In genomic region chr19:38480731-38481621, GRCm38 (mm10) we compare ENCODE assay signal across 8 mouse cellular contexts. TPM values are rescaled to one million over a fixed set of nuclear protein-coding genes. Genes with fewer than 3 reads are reported as not detected.
DNase-seq lines count a peak whose midpoint lies in the region; ATAC-seq and TF ChIP-seq lines count a peak whose summit lies in the region.

Gene Plce1 (plus strand): TSS chr19:38481109.

- peak within 1 kb of the TSS; percentile 95 for H3K4me2 ChIP-seq in forebrain, embryonic 14.5 days (ENCODE audit: low read length)
- peak within 1 kb of the TSS; percentile 89 for H3K4me2 ChIP-seq in limb, embryonic 15.5 days
- H3K4me2 ChIP-seq in midbrain, embryonic 16.5 days (ENCODE audit: low read length): peak within 1 kb of the TSS; percentile 98

- no peaks in the 10 kb centered on the region for H3K36me3 ChIP-seq in ES-Bruce4 (ENCODE audit: control insufficient read depth, insufficient read depth, low read length, poor library complexity, severe bottlenecking)
- H3K36me3 ChIP-seq in forebrain, embryonic 14.5 days (ENCODE audit: control insufficient read depth, insufficient read depth, low read length): no peaks in the 10 kb centered on the region
- no peaks in the 10 kb centered on the region for H3K36me3 ChIP-seq in hindbrain, embryonic 10.5 days
- H3K36me3 ChIP-seq in limb, embryonic 15.5 days: no peaks in the 10 kb centered on the region
- H3K36me3 ChIP-seq in midbrain, embryonic 16.5 days (ENCODE audit: control insufficient read depth, insufficient read depth, low read length): no peaks in the 10 kb centered on the region

- no peak for TF ChIP-seq EP300 in ES-Bruce4 (IDR thresholded peaks at IDR 0.05; ENCODE audit: insufficient read depth, low read depth, low read length)

- CTCF ChIA-PET in Patski (lab: Charles Lee): no interaction called here

- H3K9me3 ChIP-seq in ES-Bruce4 (replicated peaks; ENCODE audit: control insufficient read depth, insufficient read depth, low read length, poor library complexity, severe bottlenecking): no peaks in the 10 kb centered on the region
- no peaks in the 10 kb centered on the region for H3K9me3 ChIP-seq in forebrain, embryonic 14.5 days (replicated peaks; ENCODE audit: control insufficient read depth, low read length)
- H3K9me3 ChIP-seq in hindbrain, embryonic 10.5 days: no peaks in the 10 kb centered on the region
- H3K9me3 ChIP-seq in limb, embryonic 15.5 days: no peaks in the 10 kb centered on the region
- no peaks in the 10 kb centered on the region for H3K9me3 ChIP-seq in midbrain, embryonic 16.5 days (replicated peaks; ENCODE audit: control insufficient read depth, low read length, poor library complexity, severe bottlenecking)

- in situ Hi-C loops in Patski (cut with MboI; ENCODE audit: low pct_unique_long_range_greater_than_20kb): no loop called here

- no peaks in the 10 kb centered on the region for H3K4me1 ChIP-seq in ES-Bruce4 (ENCODE audit: control insufficient read depth, insufficient read depth, low read length)
- H3K4me1 ChIP-seq in forebrain, embryonic 14.5 days (ENCODE audit: control insufficient read depth, insufficient read depth, low read length): peaks cover 18% of the 10 kb centered on the region; the same call in 1 of the 2 replicates
- peaks cover 76% of the 10 kb centered on the region for H3K4me1 ChIP-seq in hindbrain, embryonic 10.5 days (replicated peaks)
- peaks cover 45% of the 10 kb centered on the region for H3K4me1 ChIP-seq in limb, embryonic 15.5 days
- H3K4me1 ChIP-seq in midbrain, embryonic 16.5 days (ENCODE audit: control insufficient read depth, insufficient read depth, low read length): peaks cover 16% of the 10 kb centered on the region

- POLR2A ChIA-PET in Patski (lab: Charles Lee): interaction anchor here (0.7 kb wide), 1 partner anchor 100 kb away, joined by 3 read pairs; no protein-coding TSS in a partner anchor

- H3K9ac ChIP-seq in ES-Bruce4 (ENCODE audit: low read depth, poor library complexity, severe bottlenecking): peak within 1 kb of the TSS; percentile 78
- peak within 1 kb of the TSS; percentile 76 for H3K9ac ChIP-seq in forebrain, embryonic 14.5 days (ENCODE audit: low read length)
- peak within 1 kb of the TSS; percentile 72 for H3K9ac ChIP-seq in limb, embryonic 15.5 days
- H3K9ac ChIP-seq in midbrain, embryonic 16.5 days (ENCODE audit: low read depth, low read length): peak within 1 kb of the TSS; percentile 69

- H3K27ac ChIP-seq in ES-Bruce4 (ENCODE audit: insufficient read depth, low read length): no peak within 1 kb of the TSS
- H3K27ac ChIP-seq in forebrain, embryonic 14.5 days (ENCODE audit: low read depth, low read length): peak within 1 kb of the TSS; percentile 50
- H3K27ac ChIP-seq in hindbrain, embryonic 10.5 days: peak within 1 kb of the TSS; percentile 92
- peak within 1 kb of the TSS; percentile 84 for H3K27ac ChIP-seq in limb, embryonic 15.5 days
- H3K27ac ChIP-seq in midbrain, embryonic 16.5 days (ENCODE audit: low read length): peak within 1 kb of the TSS; percentile 36; the same call in 1 of the 2 replicates

- TF ChIP-seq POLR2A in ES-Bruce4 (IDR thresholded peaks at IDR 0.05; ENCODE audit: insufficient read depth, low read length): no peak

- H3K27me3 ChIP-seq in ES-Bruce4 (ENCODE audit: control insufficient read depth, insufficient read depth, low read length, poor library complexity, severe bottlenecking) (peaks cover 7% of the 10 kb centered on the region; the same call in 1 of the 2 replicates), Patski (peaks cover 7% of the 10 kb centered on the region)
- H3K27me3 ChIP-seq in forebrain, embryonic 14.5 days (replicated peaks; ENCODE audit: control insufficient read depth, insufficient read depth, low read length): peaks cover 13% of the 10 kb centered on the region; the same call in 1 of the 2 replicates
- peaks cover 40% of the 10 kb centered on the region for H3K27me3 ChIP-seq in hindbrain, embryonic 10.5 days (ENCODE audit: insufficient read depth, poor library complexity, severe bottlenecking)
- peaks cover 3% of the 10 kb centered on the region; the same call in 1 of the 2 replicates for H3K27me3 ChIP-seq in limb, embryonic 15.5 days
- peaks cover 19% of the 10 kb centered on the region for H3K27me3 ChIP-seq in midbrain, embryonic 16.5 days (ENCODE audit: control insufficient read depth, insufficient read depth, low read depth, low read length)

- TF ChIP-seq CTCF in ES-Bruce4 (IDR thresholded peaks at IDR 0.05; ENCODE audit: low read depth, low read length) (no peak), Patski (IDR thresholded peaks at IDR 0.05) (peak; percentile 18)

- WGBS in forebrain, embryonic 14.5 days: under 1% methylated on average over 49 of the region's 90 CpGs
- WGBS in hindbrain, embryonic 10.5 days: under 1% methylated on average over 90 of the region's 90 CpGs
- WGBS in limb, embryonic 15.5 days: under 1% methylated on average over 87 of the region's 90 CpGs
- WGBS in midbrain, embryonic 16.5 days: under 1% methylated on average over 38 of the region's 90 CpGs

- peak within 1 kb of the TSS; percentile 81 for H3K4me3 ChIP-seq in ES-Bruce4 (ENCODE audit: low read depth, low read length)
- peak within 1 kb of the TSS; percentile 64 for H3K4me3 ChIP-seq in forebrain, embryonic 14.5 days (ENCODE audit: low read depth, low read length)
- peak within 1 kb of the TSS; percentile 82 for H3K4me3 ChIP-seq in hindbrain, embryonic 10.5 days
- peak within 1 kb of the TSS; percentile 67 for H3K4me3 ChIP-seq in limb, embryonic 15.5 days
- peak within 1 kb of the TSS; percentile 63 for H3K4me3 ChIP-seq in midbrain, embryonic 16.5 days (ENCODE audit: low read depth, low read length)

- peak; percentile 78 for ATAC-seq in Patski
- peak; percentile 83 for ATAC-seq in forebrain, embryonic 14.5 days
- ATAC-seq in limb, embryonic 15.5 days (ENCODE audit: insufficient number of reproducible peaks, low FRiP score, low TSS enrichment, low read depth): peak; percentile 79
- ATAC-seq in midbrain, embryonic 16.5 days: peak; percentile 82
- no peak for ATAC-seq in activated CD4-positive, CD25-positive, alpha-beta regulatory T cell, adult 4 months

- DNase-seq in Patski (ENCODE audit: low read depth, low spot score): no peak
- peak; percentile 53 for DNase-seq in forebrain, embryonic 14.5 days (ENCODE audit: low spot score)
- DNase-seq in hindbrain, embryonic 10.5 days (ENCODE audit: low spot score): peak; percentile 70
- no peak for DNase-seq in spleen, postnatal 10 days (ENCODE audit: low spot score in 2 of 2)

RNA-seq across cellular contexts. Expression of gene Plce1, which starts in this region (rescaled TPM):
- 2.8 and 3.7 TPM in 2 replicates for polyA plus RNA-seq in ES-Bruce4 (2011; ENCODE audit: insufficient read depth, insufficient read length, low read depth, missing spikeins)
- 3.4 TPM for polyA plus RNA-seq in Patski (2021)
- 3.4 and 5.1 TPM in 2 replicates for polyA plus RNA-seq in forebrain, embryonic 14.5 days (2014; fragmentation: Nextera tagmentation; extraction: Ambion mirVana)
- 4.5 and 5.0 TPM in 2 replicates for polyA plus RNA-seq in hindbrain, embryonic 10.5 days (2016; fragmentation: Nextera tagmentation; extraction: Ambion mirVana)
- 8.2 and 8.5 TPM in 2 replicates for polyA plus RNA-seq in limb, embryonic 15.5 days (2015; fragmentation: Nextera tagmentation; extraction: Ambion mirVana)
- 3.1 and 4.4 TPM in 2 replicates for polyA plus RNA-seq in midbrain, embryonic 16.5 days (2015; fragmentation: Nextera tagmentation; extraction: Ambion mirVana)
- polyA plus RNA-seq in activated CD4-positive, CD25-positive, alpha-beta regulatory T cell, adult 4 months (2017; shearing (Covaris generic)): under 1 TPM in 1 of 2 experiments, not detected in 1; 0.13 TPM

Comparison
In these comparisons a context has a peak if more than half of its experiments do, and no peak if none do; other contexts are left out.
1. DNase-seq: peak in forebrain, embryonic 14.5 days (single experiment) and hindbrain, embryonic 10.5 days (single experiment); none in Patski (single experiment) and spleen, postnatal 10 days (0 of 2).
2. Peak in every context shown above with its lines, with median percentiles within 50 percentile points of each other: H3K4me3 ChIP-seq, H3K9ac ChIP-seq and H3K4me2 ChIP-seq.